25 mouse cellular contexts compared by ENCODE assay signal in genomic region chr12:84125892-84126291, GRCm38 (mm10). TPM values are rescaled to one million over a fixed set of nuclear protein-coding genes. Genes with fewer than 3 reads are reported as not detected.
DNase-seq lines count a peak whose midpoint lies in the region; ATAC-seq lines count a peak whose summit lies in the region.
"Had no signal": no experiment of that assay in that cellular context is flagged by ENCODE, and none has a peak within 500 bp of the region (broad histone marks: within the 10 kb centered on the region; RNA-seq: fewer than 3 reads in every experiment).

No protein-coding gene starts in this region.

- no peaks in the 10 kb centered on the region for H3K27me3 ChIP-seq in lung, embryonic 16.5 days (ENCODE audit: control insufficient read depth, insufficient read depth, low read depth, low read length)
- H3K27me3 ChIP-seq: forebrain, embryonic 13.5 days; heart, embryonic 13.5 days; hindbrain, embryonic 12.5 days; hindbrain, embryonic 15.5 days had no signal

- peak; percentile 70 for ATAC-seq in lung, embryonic 16.5 days (ENCODE audit: low read depth)
- ATAC-seq: forebrain, embryonic 13.5 days; forebrain, embryonic 16.5 days had no signal

- H3K4me2 ChIP-seq in lung, embryonic 16.5 days (ENCODE audit: low read depth, low read length), result peak overlapping the region; percentile 37; the same call in 1 of the 2 replicates
- H3K4me2 ChIP-seq: forebrain, embryonic 13.5 days; heart, embryonic 13.5 days; hindbrain, embryonic 12.5 days; hindbrain, embryonic 15.5 days had no signal

- peak overlapping the region; percentile 74 for H3K27ac ChIP-seq in lung, embryonic 16.5 days (ENCODE audit: low read length)
- H3K27ac ChIP-seq: forebrain, embryonic 10.5 days; forebrain, embryonic 13.5 days; gastrocnemius, adult 2 months; heart, embryonic 10.5 days; heart, embryonic 13.5 days; hindbrain, embryonic 12.5 days; hindbrain, embryonic 15.5 days had no signal

- H3K4me1 ChIP-seq in lung, embryonic 16.5 days (replicated peaks; ENCODE audit: control insufficient read depth, insufficient read depth, low read length), result peaks cover 2% of the 10 kb centered on the region; the same call in 1 of the 2 replicates
- H3K4me1 ChIP-seq: forebrain, embryonic 10.5 days; forebrain, embryonic 13.5 days; heart, embryonic 10.5 days; heart, embryonic 13.5 days; hindbrain, embryonic 12.5 days; hindbrain, embryonic 15.5 days had no signal

- no peak overlapping the region for H3K9ac ChIP-seq in lung, embryonic 16.5 days (ENCODE audit: low read length)
- H3K9ac ChIP-seq: forebrain, embryonic 13.5 days; heart, embryonic 13.5 days; hindbrain, embryonic 12.5 days; hindbrain, embryonic 15.5 days had no signal

- no peaks in the 10 kb centered on the region for H3K9me3 ChIP-seq in lung, embryonic 16.5 days (ENCODE audit: control insufficient read depth, low read length)
- H3K9me3 ChIP-seq: forebrain, embryonic 10.5 days; forebrain, embryonic 13.5 days; heart, embryonic 10.5 days; heart, embryonic 13.5 days; hindbrain, embryonic 12.5 days; hindbrain, embryonic 15.5 days had no signal

- H3K36me3 ChIP-seq in lung, embryonic 16.5 days (ENCODE audit: control insufficient read depth, insufficient read depth, low read length), result 0 out of 2 replicates have a peak, but pooled peaks cover 3% of the 10 kb centered on the region

- DNase-seq in lung, adult 18-20 months, result peak; percentile 15 to 39
- no peak for DNase-seq in lung, postnatal 10 days
- DNase-seq in lung, postnatal 36 days, result peak; percentile 31
- no peak for DNase-seq in T-cell, adult 2 months (ENCODE audit: low spot score)
- DNase-seq in frontal cortex, postnatal 25 days (ENCODE audit: low spot score in 2 of 2), result no peak
- DNase-seq: adrenal gland, postnatal 10 days; adrenal gland, postnatal 36 days; cerebellum, adult 18-20 months; cerebellum, adult 9-10 months; cerebellum, postnatal 14 days; gastrocnemius, adult 2 months; gastrocnemius, postnatal 25 days; heart, adult 18-20 months; heart, postnatal 14 days; heart, postnatal 4 days had no signal

- WGBS in lung, embryonic 16.5 days, result 36% methylated on average over 12 of the region's 12 CpGs

- H3K4me3 ChIP-seq in lung, embryonic 16.5 days (ENCODE audit: low read length), result 0 out of 2 replicates have a peak overlapping the region, but pooled peaks have one; percentile 16
- H3K4me3 ChIP-seq: forebrain, embryonic 10.5 days; forebrain, embryonic 13.5 days; gastrocnemius, adult 2 months; heart, embryonic 10.5 days; heart, embryonic 13.5 days; hindbrain, embryonic 12.5 days; hindbrain, embryonic 15.5 days had no signal

RNA-seq across cellular contexts. Expression of gene Dnal1, which starts 11.7 kb away (rescaled TPM):
- polyA plus RNA-seq in lung, embryonic 16.5 days (2015; fragmentation: Nextera tagmentation; extraction: Ambion mirVana), result 5.7 and 8.6 TPM in 2 replicates

RNA-seq across cellular contexts. Expression of gene Pnma1, which starts 22.4 kb away (rescaled TPM):
- 2.0 and 2.2 TPM in 2 replicates for polyA plus RNA-seq in lung, embryonic 16.5 days (2015; fragmentation: Nextera tagmentation; extraction: Ambion mirVana)

RNA-seq across cellular contexts. Expression of gene Acot6, which starts 25.4 kb away (rescaled TPM):
- polyA plus RNA-seq in lung, embryonic 16.5 days (2015; fragmentation: Nextera tagmentation; extraction: Ambion mirVana), result 1.1 and 1.8 TPM in 2 replicates

RNA-seq across cellular contexts. Expression of gene Acot5, which starts 56.8 kb away (rescaled TPM):
- polyA plus RNA-seq in lung, embryonic 16.5 days (2015; fragmentation: Nextera tagmentation; extraction: Ambion mirVana), result not detected in 2 replicates
- polyA plus RNA-seq: embryonic facial prominence, embryonic 11.5 days; embryonic facial prominence, embryonic 14.5 days; forebrain, embryonic 10.5 days; forebrain, embryonic 13.5 days; heart, embryonic 10.5 days; heart, embryonic 13.5 days; hindbrain, embryonic 12.5 days had no signal

Comparison
In these comparisons a context has a peak if more than half of its experiments do, and no peak if none do; other contexts are left out.
1. DNase-seq: peak in lung, adult 18-20 months (2 of 2) and lung, postnatal 36 days (single experiment); none in lung, postnatal 10 days (single experiment), T-cell, adult 2 months (single experiment) and frontal cortex, postnatal 25 days (0 of 2).